Mouse (Mus musculus) adrenal gland, postnatal 10 days (tissue): ENCODE results near the gene Golga4. TPM values are rescaled to one million over a fixed set of nuclear protein-coding genes. Genes with fewer than 3 reads are reported as not detected.

Experiments used
- DNase-seq: peaks from one replicate; pipeline ENCODE4 v3.0.0; 2021; ENCODE audit warnings: mixed read lengths
- total RNA-seq, 2 experiments: library from RNA; stranded (reverse); gene quantifications; 2 replicates each; pipeline ENCODE4 v1.2.3; 2021

Golga4 gene
- total RNA-seq, 2 experiments from 2014 or later, result 79.3 to 98.4 TPM

- no peak for DNase-seq
These were observed 118.1 kb downstream of the Golga4 start for GRCm38 (mm10) chr9:118624146-118624545.

- DNase-seq, result peak; percentile 54
These were observed 123.8 kb downstream of the Golga4 start for GRCm38 (mm10) chr9:118629763-118630379.

Other genes with a start within 250 kb of the Golga4 start
- under 1 TPM; 0.27 to 0.30 TPM for gene Eomes, start 28.1 kb upstream of the Golga4 start, total RNA-seq
- gene Itga9, start 100.4 kb downstream of the Golga4 start, total RNA-seq, result 10 to 100 TPM; 41.6 to 56.8 TPM